Mouse (Mus musculus) hindbrain, embryonic 14.5 days (tissue): ENCODE measurements at regions not wholly inside any gene's neighbourhood (a gene's known extent, or its start where the extent isn't known, plus 50 kb on each side); places are given as distances from the start of the nearest gene placed in this dataset.

Experiments
- ATAC-seq: fragments of 200-750 bp; cut with Nextera tagmentation; 2 replicates; pipeline ENCODE4 v1.8.0; 2017; ENCODE audit warnings: moderate number of reproducible peaks, mild to moderate bottlenecking, moderate TSS enrichment, moderate library complexity; ENCODE audit not compliant: low FRiP score
- DNase-seq: peaks from one replicate; pipeline ENCODE4 v3.0.0-alpha.2; 2015; ENCODE audit warnings: low spot score
- H3K27ac ChIP-seq: fragments of 300-500 bp; sonication (generic); 2 replicates; pipeline ENCODE4 v1.5.1; 2014; ENCODE audit warnings: mild to moderate bottlenecking, moderate library complexity
- H3K27me3 ChIP-seq: fragments of 300-500 bp; sonication (generic); 2 replicates; pipeline ENCODE4 v1.6.1; 2014; ENCODE audit warnings: mild to moderate bottlenecking, low read length, mixed read lengths; ENCODE audit not compliant: control insufficient read depth, insufficient read depth
- H3K36me3 ChIP-seq: fragments of 300-500 bp; sonication (generic); replicated peaks from 2 replicates; pipeline ENCODE4 v1.6.1; 2014; ENCODE audit not compliant: control insufficient read depth, insufficient read depth
- H3K4me1 ChIP-seq: fragments of 300-500 bp; sonication (generic); replicated peaks from 2 replicates; pipeline ENCODE4 v1.6.1; 2014; ENCODE audit warnings: antibody characterized with exemption, low read length, mixed read lengths; ENCODE audit not compliant: control insufficient read depth, insufficient read depth
- H3K4me2 ChIP-seq: fragments of 300-500 bp; sonication (generic); replicated peaks from 2 replicates; pipeline ENCODE4 v1.6.1; 2014; ENCODE audit warnings: mild to moderate bottlenecking, moderate library complexity
- H3K4me3 ChIP-seq: fragments of 300-500 bp; sonication (generic); replicated peaks from 2 replicates; pipeline ENCODE4 v1.5.1; 2014; ENCODE audit warnings: mild to moderate bottlenecking, low read length
- H3K9ac ChIP-seq: fragments of 300-500 bp; sonication (generic); 2 replicates; pipeline ENCODE4 v1.6.1; 2014
- H3K9me3 ChIP-seq: fragments of 300-500 bp; sonication (generic); 2 replicates; pipeline ENCODE4 v1.6.1; 2016; ENCODE audit warnings: low read length; ENCODE audit not compliant: control insufficient read depth
- WGBS: fragments of 180-500 bp; shearing (Covaris S2); extraction: QIAGEN DNeasy Blood & Tissue Kit; methylation state at CpG from one replicate; pipeline ENCODE4 v1.1.7; 2014; 5-methylcytosine and 5-hydroxymethylcytosine counted together

DNA sequence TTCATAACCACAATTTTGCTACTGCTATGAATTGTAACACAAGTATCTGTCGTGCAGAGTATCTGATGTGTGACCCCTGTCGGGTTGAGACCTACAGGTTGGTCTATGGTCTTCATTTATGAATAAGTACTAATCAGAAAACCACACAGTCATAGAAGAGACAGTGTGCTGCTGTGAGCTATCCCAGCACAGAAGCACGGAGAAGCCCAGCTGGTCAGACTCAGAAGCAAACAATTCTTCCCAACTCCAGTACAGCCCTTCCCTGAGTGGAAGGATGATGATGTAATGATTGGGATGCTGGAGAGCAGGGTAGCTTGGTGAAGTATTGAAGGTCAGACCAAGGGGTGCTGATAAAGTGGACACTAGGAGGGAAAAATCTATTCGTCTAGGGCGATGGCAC, 129.5 kb downstream of the Gm10260 start:
- DNase-seq (no peak), ATAC-seq (no peak)
- 0 out of 2 replicates have a peak, but pooled peaks cover 4% of the 10 kb centered on the region for H3K4me1 ChIP-seq
- H3K36me3 ChIP-seq, result no peaks in the 10 kb centered on the region
- H3K27me3 ChIP-seq, result no peaks in the 10 kb centered on the region
- no peak overlapping the region for H3K27ac ChIP-seq
- WGBS, result 93% methylated on average over 5 of the region's 5 CpGs
- no peaks in the 10 kb centered on the region for H3K9me3 ChIP-seq
- no peak overlapping the region for H3K4me3 ChIP-seq
- H3K9ac ChIP-seq, result no peak overlapping the region
- no peak overlapping the region for H3K4me2 ChIP-seq

DNA sequence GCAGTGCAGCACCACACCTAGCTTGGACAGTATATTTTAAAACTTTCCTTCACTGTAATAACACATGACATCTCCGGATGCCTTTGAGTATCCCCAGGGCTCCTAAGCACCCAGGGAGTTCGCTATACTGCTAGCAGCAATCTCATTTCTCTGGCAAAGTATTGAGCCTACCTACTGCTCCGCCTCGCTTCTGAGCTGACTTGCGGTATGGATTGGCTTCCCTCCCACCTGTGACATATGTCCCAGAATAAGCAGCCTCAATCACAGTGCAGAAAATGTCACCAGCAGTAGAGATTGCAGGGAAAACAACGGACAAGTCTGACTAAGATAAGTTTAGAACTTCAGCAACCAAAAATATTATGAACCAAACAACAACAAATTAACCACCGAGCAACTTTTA, 131.8 kb downstream of the Gm10260 start:
- Histone ChIP-seq H3K36me3 (no peaks in the 10 kb centered on the region), H3K4me2 (no peak overlapping the region), H3K9ac (no peak overlapping the region), H3K4me3 (no peak overlapping the region), H3K9me3 (no peaks in the 10 kb centered on the region), H3K27me3 (no peaks in the 10 kb centered on the region), H3K27ac (no peak overlapping the region), H3K4me1 (no peaks in the 10 kb centered on the region)
- WGBS, result 85% methylated on average over 7 of the region's 7 CpGs
- ATAC-seq, result no peak
- no peak for DNase-seq

DNA sequence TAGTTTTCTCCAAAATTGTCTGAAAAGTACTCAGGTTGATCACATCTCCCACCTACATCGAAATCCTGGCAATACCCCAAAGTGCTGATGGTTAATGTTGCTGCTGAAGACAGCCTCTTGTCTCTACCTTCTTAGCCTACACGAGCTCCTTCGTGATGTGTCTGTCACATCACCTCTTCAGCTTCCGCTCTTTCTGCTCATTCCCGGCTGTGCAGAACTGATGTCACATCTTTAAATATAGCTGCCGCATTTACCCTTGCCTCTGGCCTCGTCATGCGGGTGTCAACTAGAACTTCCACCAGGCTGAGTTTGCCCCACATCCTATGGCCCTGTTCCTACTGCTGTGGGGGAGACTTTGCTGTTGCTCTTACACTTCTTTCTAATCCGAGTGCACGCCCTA, 133.2 kb downstream of the Gm10260 start:
- Histone ChIP-seq H3K9ac (no peak overlapping the region), H3K36me3 (no peaks in the 10 kb centered on the region)
- no peak for ATAC-seq

DNA sequence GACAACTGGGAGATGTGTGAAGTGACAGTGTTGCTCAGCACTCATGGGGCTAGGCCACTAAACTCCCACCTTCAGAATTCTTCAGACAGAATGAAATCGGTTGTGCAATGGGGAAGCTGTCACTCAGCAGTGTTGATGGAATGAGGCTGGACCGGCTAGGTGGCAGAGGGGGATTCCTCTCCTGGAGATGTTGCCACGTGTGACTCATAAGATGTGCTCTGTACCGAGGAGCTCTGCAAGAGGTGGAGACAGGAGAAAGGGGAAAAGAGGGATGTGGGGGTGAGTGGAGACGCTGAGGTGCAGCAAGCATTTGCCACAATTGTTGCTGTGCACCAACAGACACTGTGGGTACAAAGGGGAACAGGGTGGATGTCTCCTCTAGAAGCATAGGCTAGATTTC, 133.6 kb downstream of the Gm10260 start:
- H3K4me1 ChIP-seq, result no peaks in the 10 kb centered on the region
- DNase-seq (no peak), ATAC-seq (no peak)
- 69% methylated on average over 5 of the region's 5 CpGs for WGBS
- H3K36me3 ChIP-seq, result no peaks in the 10 kb centered on the region
- H3K27me3 ChIP-seq, result no peaks in the 10 kb centered on the region
- H3K9me3 ChIP-seq, result no peaks in the 10 kb centered on the region
- H3K4me2 ChIP-seq, result no peak overlapping the region
- no peak overlapping the region for H3K27ac ChIP-seq
- no peak overlapping the region for H3K4me3 ChIP-seq
- no peak overlapping the region for H3K9ac ChIP-seq

More for the DNA sequence above, 133.2 kb downstream of the Gm10260 start:
- Histone ChIP-seq H3K4me2 (no peak overlapping the region), H3K4me3 (no peak overlapping the region), H3K27me3 (no peaks in the 10 kb centered on the region), H3K4me1 (no peaks in the 10 kb centered on the region), H3K27ac (no peak overlapping the region), H3K9me3 (no peaks in the 10 kb centered on the region)
- WGBS, result 92% methylated on average over 10 of the region's 10 CpGs
- DNase-seq, result no peak

DNA sequence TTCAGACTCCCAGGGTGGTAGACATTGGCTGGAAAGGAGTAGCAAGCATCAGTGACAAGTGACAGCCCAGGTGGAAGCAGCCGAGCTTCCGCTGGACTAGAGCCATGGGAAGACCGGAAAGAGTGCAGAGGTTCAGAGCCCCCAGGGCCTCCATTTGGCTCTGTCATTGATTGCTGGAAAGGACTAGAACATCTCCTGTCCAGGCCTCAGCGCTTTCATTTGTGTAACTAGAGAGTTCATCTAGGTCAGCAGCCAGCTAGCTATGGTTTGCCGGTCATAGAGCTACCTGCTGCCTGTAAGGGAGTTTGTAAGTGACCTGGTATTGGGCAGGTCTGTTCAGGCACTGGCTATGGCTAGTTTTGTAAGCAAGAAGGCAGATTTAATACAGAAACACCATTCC, 134.3 kb downstream of the Gm10260 start:
- ATAC-seq (no peak), DNase-seq (no peak)
- Histone ChIP-seq H3K4me3 (no peak overlapping the region), H3K9me3 (no peaks in the 10 kb centered on the region), H3K4me1 (no peaks in the 10 kb centered on the region), H3K9ac (no peak overlapping the region), H3K36me3 (no peaks in the 10 kb centered on the region), H3K27ac (no peak overlapping the region), H3K4me2 (no peak overlapping the region), H3K27me3 (no peaks in the 10 kb centered on the region)
- WGBS, result 90% methylated on average over 5 of the region's 5 CpGs

DNA sequence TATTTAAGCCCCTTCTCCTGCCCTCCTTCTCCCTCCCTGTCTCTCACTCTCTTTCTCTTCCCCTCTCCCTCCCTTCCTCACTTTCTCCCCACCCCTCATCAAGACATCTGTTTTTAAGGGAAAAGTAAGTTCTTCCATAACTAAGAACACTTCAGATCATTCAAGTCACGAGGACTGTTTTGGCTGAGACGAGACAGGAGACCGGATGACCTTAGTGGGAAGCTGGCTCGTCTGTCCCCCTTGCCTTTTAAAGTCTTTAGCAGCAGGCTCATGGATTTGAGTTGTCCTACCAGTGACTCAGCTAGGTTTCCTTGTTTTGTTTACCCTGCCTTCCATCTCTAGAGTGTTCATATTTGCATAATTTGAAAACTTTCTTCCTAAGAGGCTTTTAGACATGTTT, 135.0 kb downstream of the Gm10260 start:
- no peaks in the 10 kb centered on the region for H3K27me3 ChIP-seq
- WGBS, result 84% methylated on average over 4 of the region's 4 CpGs
- no peak for ATAC-seq
- no peaks in the 10 kb centered on the region for H3K36me3 ChIP-seq
- H3K4me2 ChIP-seq, result no peak overlapping the region
- no peaks in the 10 kb centered on the region for H3K4me1 ChIP-seq
- no peaks in the 10 kb centered on the region for H3K9me3 ChIP-seq
- no peak for DNase-seq
- no peak overlapping the region for H3K27ac ChIP-seq
- no peak overlapping the region for H3K4me3 ChIP-seq
- H3K9ac ChIP-seq, result no peak overlapping the region

DNA sequence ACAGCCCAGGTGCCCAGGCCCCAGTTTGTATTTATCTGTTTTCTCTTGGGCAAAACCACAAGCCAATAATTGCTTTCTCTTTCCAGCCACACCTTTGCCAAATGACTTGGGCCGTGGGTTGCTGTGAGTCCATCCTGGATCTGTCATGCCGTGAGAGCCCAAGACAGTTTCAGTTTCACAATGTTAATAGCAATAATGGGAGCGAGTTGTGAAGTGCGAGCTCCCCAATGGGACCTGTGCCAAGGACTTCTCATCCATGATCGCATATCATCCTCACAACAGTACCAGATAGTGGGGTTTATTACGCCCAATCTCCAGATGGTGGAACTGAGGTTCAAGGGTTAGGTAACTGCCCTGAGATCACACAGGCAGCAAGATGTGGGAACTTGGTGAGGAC, 142.2 kb downstream of the Gm10260 start:
- 94% methylated on average over 6 of the region's 6 CpGs for WGBS
- no peaks in the 10 kb centered on the region for H3K4me1 ChIP-seq
- H3K9me3 ChIP-seq, result no peaks in the 10 kb centered on the region
- no peak overlapping the region for H3K9ac ChIP-seq
- H3K4me2 ChIP-seq, result no peak overlapping the region
- no peak for DNase-seq
- H3K27ac ChIP-seq, result no peak overlapping the region
- H3K4me3 ChIP-seq, result no peak overlapping the region
- ATAC-seq, result no peak
- H3K36me3 ChIP-seq, result no peaks in the 10 kb centered on the region
- no peaks in the 10 kb centered on the region for H3K27me3 ChIP-seq

DNA sequence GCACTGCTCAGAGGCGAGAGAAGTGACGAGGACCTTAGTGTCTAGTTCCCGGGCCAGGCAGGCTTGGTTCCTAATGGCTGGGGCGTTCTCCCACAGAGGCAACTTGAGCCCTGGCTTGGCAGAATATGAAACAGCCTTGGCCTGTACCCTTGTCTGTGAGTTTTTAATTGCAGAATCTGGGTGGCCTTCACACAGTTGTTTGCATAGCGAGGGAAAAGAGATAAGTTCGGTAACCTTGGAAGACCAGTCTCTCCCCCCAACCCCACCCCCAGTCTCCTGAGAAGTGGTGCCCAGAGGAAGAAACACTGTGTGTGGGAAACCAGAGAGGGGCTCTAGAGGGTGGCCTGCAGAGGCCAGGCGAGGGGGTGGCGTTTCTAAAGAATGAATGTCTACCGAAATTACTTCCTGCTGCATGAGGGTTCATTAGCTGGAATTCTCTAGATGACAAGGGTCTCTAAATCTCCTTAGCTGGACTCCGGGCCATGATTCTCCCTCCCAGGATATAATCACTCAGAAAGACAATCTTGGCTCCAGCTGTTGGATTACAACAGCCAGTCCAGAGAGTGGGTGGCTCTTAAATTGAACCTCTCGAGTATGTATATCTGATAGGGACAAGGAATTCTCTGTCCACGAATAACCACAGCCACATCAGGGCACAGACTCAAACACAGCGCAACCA, 142.8 kb downstream of the Gm10260 start:
- no peak overlapping the region for H3K4me3 ChIP-seq
- ATAC-seq (no peak), DNase-seq (no peak)
- H3K4me1 ChIP-seq, result no peaks in the 10 kb centered on the region
- H3K4me2 ChIP-seq, result no peak overlapping the region
- no peaks in the 10 kb centered on the region for H3K27me3 ChIP-seq
- no peak overlapping the region for H3K27ac ChIP-seq
- H3K36me3 ChIP-seq, result no peaks in the 10 kb centered on the region
- WGBS, result 79% methylated on average over 13 of the region's 13 CpGs
- no peaks in the 10 kb centered on the region for H3K9me3 ChIP-seq
- H3K9ac ChIP-seq, result no peak overlapping the region

DNA sequence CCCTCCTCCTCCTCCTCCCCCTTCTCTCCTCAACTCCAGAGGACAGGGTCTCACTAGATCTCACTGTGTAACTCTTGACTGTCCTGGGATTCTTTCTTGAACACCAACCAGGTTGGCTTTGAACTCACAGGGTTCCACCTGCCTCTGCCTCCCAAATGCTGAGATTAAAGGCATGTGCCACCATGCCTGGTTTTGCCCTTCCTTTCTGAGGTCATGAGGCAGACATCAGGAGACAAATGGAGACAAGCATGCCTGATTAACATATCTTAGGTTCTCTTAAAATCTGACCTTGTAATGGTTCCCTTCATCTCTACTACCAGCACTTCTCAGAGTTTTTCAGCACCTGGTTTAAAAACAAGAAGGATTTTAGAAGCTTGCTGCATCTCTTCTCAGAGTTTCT, 143.5 kb downstream of the Gm10260 start:
- H3K4me1 ChIP-seq, result no peaks in the 10 kb centered on the region
- H3K4me2 ChIP-seq, result no peak overlapping the region
- H3K36me3 ChIP-seq, result no peaks in the 10 kb centered on the region
- ATAC-seq, result no peak
- DNase-seq, result no peak
- no peak overlapping the region for H3K9ac ChIP-seq
- H3K27me3 ChIP-seq, result no peaks in the 10 kb centered on the region
- no peak overlapping the region for H3K4me3 ChIP-seq
- H3K9me3 ChIP-seq, result no peaks in the 10 kb centered on the region
- no peak overlapping the region for H3K27ac ChIP-seq

DNA sequence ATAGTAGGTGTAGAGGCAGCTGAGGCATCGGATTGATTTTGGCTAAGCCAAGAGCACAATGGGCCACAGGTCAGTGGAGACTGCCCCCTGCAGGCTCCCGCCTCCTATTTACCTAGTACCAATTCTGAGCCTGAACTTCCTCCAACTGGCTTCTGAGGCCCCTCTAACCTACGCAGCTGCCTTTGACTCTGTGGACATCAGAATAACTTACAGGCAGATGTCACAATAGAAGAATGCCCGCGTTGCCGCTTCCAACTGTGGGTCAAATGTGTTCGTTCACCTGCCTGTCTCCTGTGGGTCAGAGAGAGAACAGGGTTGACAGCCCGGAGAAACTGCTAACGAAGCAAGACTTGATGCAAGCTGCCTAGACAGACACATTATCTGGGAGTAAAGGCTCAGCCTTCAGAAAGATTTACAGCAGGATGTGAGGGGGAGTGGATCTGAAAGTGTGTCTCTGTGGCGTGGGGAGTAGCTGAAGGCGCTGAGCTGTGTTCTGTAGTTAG, 153.2 kb downstream of the Gm10260 start:
- Histone ChIP-seq H3K27me3 (no peaks in the 10 kb centered on the region), H3K4me3 (no peak overlapping the region), H3K9me3 (no peaks in the 10 kb centered on the region), H3K36me3 (no peaks in the 10 kb centered on the region), H3K4me2 (no peak overlapping the region), H3K9ac (0 out of 2 replicates have a peak overlapping the region, but pooled peaks have one; percentile 5), H3K27ac (peak overlapping the region; percentile 33), H3K4me1 (0 out of 2 replicates have a peak, but pooled peaks cover 5% of the 10 kb centered on the region)
- no peak for ATAC-seq
- DNase-seq, result peak; percentile 36
- WGBS, result 31% methylated on average over 11 of the region's 11 CpGs
